17 mouse cellular contexts compared by ENCODE assay signal in the genomic region with DNA sequence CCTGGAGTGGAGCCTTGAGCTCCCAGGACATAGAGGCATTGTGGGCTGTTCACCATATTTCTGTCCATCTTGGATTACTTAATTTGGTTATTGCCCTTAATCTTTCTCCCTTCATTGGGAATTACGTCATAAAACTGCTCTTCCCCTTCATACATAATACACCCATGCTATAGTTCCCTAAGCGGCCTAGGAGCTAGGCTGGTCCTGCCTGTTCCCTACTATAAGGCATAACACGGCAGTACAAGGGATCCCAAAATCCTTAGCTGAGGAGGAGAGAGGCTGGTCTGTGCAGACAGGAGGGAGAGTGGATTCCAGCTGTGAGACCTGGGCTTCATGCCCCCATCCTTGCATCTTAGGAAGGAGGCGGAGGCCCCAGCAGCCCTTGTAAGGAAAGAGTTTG. TPM values are rescaled to one million over a fixed set of nuclear protein-coding genes. Genes with fewer than 3 reads are reported as not detected.
DNase-seq lines count a peak whose midpoint lies in the region; ATAC-seq and TF ChIP-seq lines count a peak whose summit lies in the region.
"Had no signal": no experiment of that assay in that cellular context is flagged by ENCODE, and none has a peak within 500 bp of the region (broad histone marks: within the 10 kb centered on the region; RNA-seq: fewer than 3 reads in every experiment).

No protein-coding gene starts in this region.

- no peak overlapping the region for H3K9ac ChIP-seq in heart, postnatal 0 days (replicated peaks; ENCODE audit: low read depth, low read length)
- H3K9ac ChIP-seq in midbrain, embryonic 13.5 days (replicated peaks), result peak overlapping the region; percentile 39; the same call in 1 of the 2 replicates
- H3K9ac ChIP-seq in midbrain, embryonic 14.5 days (replicated peaks; ENCODE audit: low read length), result no peak overlapping the region
- no peak overlapping the region for H3K9ac ChIP-seq in intestine, postnatal 0 days (ENCODE audit: low read depth, low read length)
- H3K9ac ChIP-seq: limb, embryonic 15.5 days had no signal

- no peak for TF ChIP-seq EP300 in heart, postnatal 0 days (IDR thresholded peaks at IDR 0.05; ENCODE audit: low read depth)

- peak; percentile 22 for DNase-seq in cerebellum, adult 11-12 months
- no peak for DNase-seq in cerebellum, adult 8-10 months
- DNase-seq in heart, postnatal 0 days (ENCODE audit: low spot score), result no peak
- DNase-seq in heart, postnatal 4 days, result no peak
- no peak for DNase-seq in midbrain, embryonic 14.5 days
- DNase-seq in adrenal gland, postnatal 36 days, result no peak
- DNase-seq: cerebellum, adult 11 months; embryo, embryonic 11 days; gastrocnemius, postnatal 25 days; kidney, postnatal 25 days; thymus, postnatal 25 days had no signal

- H3K36me3 ChIP-seq in heart, postnatal 0 days (replicated peaks; ENCODE audit: control insufficient read depth, insufficient read depth, low read length), result peaks cover 98% of the 10 kb centered on the region
- peaks cover 98% of the 10 kb centered on the region for H3K36me3 ChIP-seq in midbrain, embryonic 13.5 days
- H3K36me3 ChIP-seq in midbrain, embryonic 14.5 days (ENCODE audit: control insufficient read depth, insufficient read depth, low read length), result peaks cover 98% of the 10 kb centered on the region
- H3K36me3 ChIP-seq in intestine, postnatal 0 days (ENCODE audit: control insufficient read depth, insufficient read depth), result peaks cover 95% of the 10 kb centered on the region

- no peaks in the 10 kb centered on the region for H3K9me3 ChIP-seq in heart, postnatal 0 days (replicated peaks; ENCODE audit: control insufficient read depth, low read length)
- H3K9me3 ChIP-seq in midbrain, embryonic 13.5 days, result no peaks in the 10 kb centered on the region
- no peaks in the 10 kb centered on the region for H3K9me3 ChIP-seq in midbrain, embryonic 14.5 days (ENCODE audit: control insufficient read depth, low read length)
- H3K9me3 ChIP-seq in intestine, postnatal 0 days (ENCODE audit: control insufficient read depth), result no peaks in the 10 kb centered on the region
- H3K9me3 ChIP-seq: limb, embryonic 15.5 days had no signal

- peaks cover 21% of the 10 kb centered on the region for H3K4me1 ChIP-seq in heart, postnatal 0 days (ENCODE audit: control insufficient read depth, insufficient read depth)
- H3K4me1 ChIP-seq in midbrain, embryonic 13.5 days (replicated peaks), result peaks cover 81% of the 10 kb centered on the region
- peaks cover 3% of the 10 kb centered on the region; the same call in 1 of the 2 replicates for H3K4me1 ChIP-seq in midbrain, embryonic 14.5 days (ENCODE audit: control insufficient read depth, insufficient read depth, low read length)
- H3K4me1 ChIP-seq in intestine, postnatal 0 days (replicated peaks; ENCODE audit: control insufficient read depth, insufficient read depth, low read length), result peaks cover 5% of the 10 kb centered on the region; the same call in 1 of the 2 replicates

- no peak overlapping the region for H3K4me2 ChIP-seq in heart, postnatal 0 days (ENCODE audit: low read depth, low read length)
- no peak overlapping the region for H3K4me2 ChIP-seq in midbrain, embryonic 13.5 days (replicated peaks)
- H3K4me2 ChIP-seq in midbrain, embryonic 14.5 days (ENCODE audit: low read length), result no peak overlapping the region
- no peak overlapping the region for H3K4me2 ChIP-seq in intestine, postnatal 0 days (replicated peaks; ENCODE audit: low read depth)
- H3K4me2 ChIP-seq: limb, embryonic 15.5 days had no signal

- 79% methylated on average over 4 of the region's 4 CpGs for WGBS in heart, postnatal 0 days
- 74% methylated on average over 4 of the region's 4 CpGs for WGBS in midbrain, embryonic 13.5 days
- WGBS in midbrain, embryonic 14.5 days, result 80% methylated on average over 4 of the region's 4 CpGs
- WGBS in intestine, postnatal 0 days, result 64% methylated on average over 4 of the region's 4 CpGs

- H3K27ac ChIP-seq in heart, postnatal 0 days (ENCODE audit: low read depth), result peak overlapping the region; percentile 39; the same call in 1 of the 2 replicates
- H3K27ac ChIP-seq in midbrain, embryonic 13.5 days, result no peak overlapping the region; the same call in 1 of the 2 replicates
- no peak overlapping the region for H3K27ac ChIP-seq in midbrain, embryonic 14.5 days (replicated peaks; ENCODE audit: low read depth, low read length)
- peak overlapping the region; percentile 57 for H3K27ac ChIP-seq in intestine, postnatal 0 days (ENCODE audit: low read depth, low read length)
- H3K27ac ChIP-seq: limb, embryonic 15.5 days had no signal

- TF ChIP-seq CTCF in heart, postnatal 0 days (IDR thresholded peaks at IDR 0.05; ENCODE audit: low read depth), result no peak
- TF ChIP-seq CTCF in intestine, postnatal 0 days (IDR thresholded peaks at IDR 0.05; ENCODE audit: low read depth), result no peak

- H3K27me3 ChIP-seq in heart, postnatal 0 days (ENCODE audit: control insufficient read depth, insufficient read depth, low read length), result no peaks in the 10 kb centered on the region
- H3K27me3 ChIP-seq in midbrain, embryonic 13.5 days, result no peaks in the 10 kb centered on the region
- no peaks in the 10 kb centered on the region for H3K27me3 ChIP-seq in midbrain, embryonic 14.5 days (ENCODE audit: control insufficient read depth, insufficient read depth, low read length)
- no peaks in the 10 kb centered on the region for H3K27me3 ChIP-seq in intestine, postnatal 0 days (replicated peaks; ENCODE audit: control insufficient read depth, insufficient read depth, low read length)
- H3K27me3 ChIP-seq: limb, embryonic 15.5 days had no signal

- no peak for ATAC-seq in heart, postnatal 0 days (ENCODE audit: insufficient read depth, low read depth)
- no peak for ATAC-seq in midbrain, embryonic 13.5 days
- ATAC-seq in midbrain, embryonic 14.5 days (ENCODE audit: low FRiP score, low TSS enrichment), result no peak
- ATAC-seq in intestine, postnatal 0 days, result no peak
- ATAC-seq: forebrain, embryonic 16.5 days; lung, postnatal 0 days had no signal

- no peak overlapping the region for H3K4me3 ChIP-seq in heart, postnatal 0 days (ENCODE audit: low read depth, low read length)
- H3K4me3 ChIP-seq in midbrain, embryonic 13.5 days (replicated peaks), result 0 out of 2 replicates have a peak overlapping the region, but pooled peaks have one; percentile 5
- no peak overlapping the region for H3K4me3 ChIP-seq in midbrain, embryonic 14.5 days (replicated peaks; ENCODE audit: low read depth, low read length)
- H3K4me3 ChIP-seq in intestine, postnatal 0 days (ENCODE audit: low read depth, low read length), result no peak overlapping the region
- H3K4me3 ChIP-seq: limb, embryonic 15.5 days had no signal

RNA-seq across cellular contexts. Expression of a gene that starts 7.1 kb away (rescaled TPM):
- total RNA-seq in heart, postnatal 0 days (2014; rRNA removed; ENCODE audit: low replicate concordance), result 483 and 823 TPM in 2 replicates
- 806 and 928 TPM in 2 replicates for polyA plus RNA-seq in heart, postnatal 0 days (2015; fragmentation: Nextera tagmentation; extraction: Ambion mirVana)
- 100 to 1,000 TPM; 647 to 783 TPM for total RNA-seq in heart, postnatal 4 days (2021)
- polyA plus RNA-seq in midbrain, embryonic 13.5 days (2015; fragmentation: Nextera tagmentation; extraction: Ambion mirVana), result 69.4 and 71.6 TPM in 2 replicates
- 62.4 and 78.1 TPM in 2 replicates for polyA plus RNA-seq in midbrain, embryonic 14.5 days (2014; fragmentation: Nextera tagmentation; extraction: Ambion mirVana)
- polyA plus RNA-seq in intestine, postnatal 0 days (2015; fragmentation: Nextera tagmentation; extraction: Ambion mirVana), result 402 and 426 TPM in 2 replicates
- 100 to 1,000 TPM; 543 to 577 TPM for total RNA-seq in adrenal gland, postnatal 36 days (2021)

RNA-seq across cellular contexts. Expression of a gene that starts 9.6 kb away (rescaled TPM):
- 259 and 275 TPM in 2 replicates for total RNA-seq in heart, postnatal 0 days (2014; rRNA removed; ENCODE audit: low replicate concordance)
- 149 and 171 TPM in 2 replicates for polyA plus RNA-seq in heart, postnatal 0 days (2015; fragmentation: Nextera tagmentation; extraction: Ambion mirVana)
- 100 to 1,000 TPM; 549 to 557 TPM for total RNA-seq in heart, postnatal 4 days (2021)
- polyA plus RNA-seq in midbrain, embryonic 13.5 days (2015; fragmentation: Nextera tagmentation; extraction: Ambion mirVana), result 238 and 239 TPM in 2 replicates
- 168 and 170 TPM in 2 replicates for polyA plus RNA-seq in midbrain, embryonic 14.5 days (2014; fragmentation: Nextera tagmentation; extraction: Ambion mirVana)
- polyA plus RNA-seq in intestine, postnatal 0 days (2015; fragmentation: Nextera tagmentation; extraction: Ambion mirVana), result 144 and 152 TPM in 2 replicates
- total RNA-seq in adrenal gland, postnatal 36 days (2021), result 100 to 1,000 TPM; 415 to 420 TPM

RNA-seq across cellular contexts. Expression of a gene that starts 15.7 kb away (rescaled TPM):
- total RNA-seq in heart, postnatal 0 days (2014; rRNA removed; ENCODE audit: low replicate concordance), result 2.3 and 24.1 TPM in 2 replicates
- polyA plus RNA-seq in heart, postnatal 0 days (2015; fragmentation: Nextera tagmentation; extraction: Ambion mirVana), result 30.9 and 36.0 TPM in 2 replicates
- 10 to 100 TPM; 17.8 to 20.8 TPM for total RNA-seq in heart, postnatal 4 days (2021)
- polyA plus RNA-seq in midbrain, embryonic 13.5 days (2015; fragmentation: Nextera tagmentation; extraction: Ambion mirVana), result 4.5 and 5.8 TPM in 2 replicates
- 1.7 and 3.3 TPM in 2 replicates for polyA plus RNA-seq in midbrain, embryonic 14.5 days (2014; fragmentation: Nextera tagmentation; extraction: Ambion mirVana)
- polyA plus RNA-seq in intestine, postnatal 0 days (2015; fragmentation: Nextera tagmentation; extraction: Ambion mirVana), result 2,376 and 2,464 TPM in 2 replicates
- total RNA-seq in adrenal gland, postnatal 36 days (2021), result 10 to 100 TPM; 11.3 to 12.7 TPM

RNA-seq across cellular contexts. Expression of a gene that starts 29.2 kb away (rescaled TPM):
- 2.1 and 2.7 TPM in 2 replicates for total RNA-seq in heart, postnatal 0 days (2014; rRNA removed; ENCODE audit: low replicate concordance)
- polyA plus RNA-seq in heart, postnatal 0 days (2015; fragmentation: Nextera tagmentation; extraction: Ambion mirVana), result 2.3 and 2.4 TPM in 2 replicates
- total RNA-seq in heart, postnatal 4 days (2021), result 1 to 10 TPM; 1.1 to 1.8 TPM
- 1.9 and 2.3 TPM in 2 replicates for polyA plus RNA-seq in midbrain, embryonic 13.5 days (2015; fragmentation: Nextera tagmentation; extraction: Ambion mirVana)
- 1.1 and 2.4 TPM in 2 replicates for polyA plus RNA-seq in midbrain, embryonic 14.5 days (2014; fragmentation: Nextera tagmentation; extraction: Ambion mirVana)
- 1.6 and 2.2 TPM in 2 replicates for polyA plus RNA-seq in intestine, postnatal 0 days (2015; fragmentation: Nextera tagmentation; extraction: Ambion mirVana)
- total RNA-seq in adrenal gland, postnatal 36 days (2021), result 1 to 10 TPM; 2.5 to 2.8 TPM

RNA-seq across cellular contexts. Expression of a gene that starts 45.7 kb away (rescaled TPM):
- total RNA-seq in heart, postnatal 0 days (2014; rRNA removed; ENCODE audit: low replicate concordance), result 5.0 TPM in 1 of 2 replicates, not detected in the other
- 2.2 and 3.9 TPM in 2 replicates for polyA plus RNA-seq in heart, postnatal 0 days (2015; fragmentation: Nextera tagmentation; extraction: Ambion mirVana)
- 1 to 10 TPM; 1.4 to 4.4 TPM for total RNA-seq in heart, postnatal 4 days (2021)
- 8.5 and 9.8 TPM in 2 replicates for polyA plus RNA-seq in midbrain, embryonic 13.5 days (2015; fragmentation: Nextera tagmentation; extraction: Ambion mirVana)
- polyA plus RNA-seq in midbrain, embryonic 14.5 days (2014; fragmentation: Nextera tagmentation; extraction: Ambion mirVana), result 7.9 and 22.6 TPM in 2 replicates
- polyA plus RNA-seq in intestine, postnatal 0 days (2015; fragmentation: Nextera tagmentation; extraction: Ambion mirVana), result 1.0 and 2.0 TPM in 2 replicates
- under 1 TPM; 0.72 to 0.86 TPM for total RNA-seq in adrenal gland, postnatal 36 days (2021)
- total RNA-seq: gastrocnemius, postnatal 25 days; neutrophil, adult 5-6 weeks had no signal

Comparison
In these comparisons a context has a peak if more than half of its experiments do, and no peak if none do; other contexts are left out.
1. H3K27ac ChIP-seq: peak in heart, postnatal 0 days (single experiment) and intestine, postnatal 0 days (single experiment); none in midbrain, embryonic 13.5 days (single experiment) and midbrain, embryonic 14.5 days (single experiment).
2. RNA of a gene that starts 15.7 kb away (polyA plus RNA-seq): 2,376 to 2,464 TPM in intestine, postnatal 0 days; 30.9 to 36.0 TPM in heart, postnatal 0 days, 4.5 to 5.8 TPM in midbrain, embryonic 13.5 days and 1.7 to 3.3 TPM in midbrain, embryonic 14.5 days; every median in the first group is over 10 times any median in the second.